Mouse (Mus musculus) heart, adult 8-10 months (tissue): ENCODE measurements around the gene Zfp600. TPM values are rescaled to one million over a fixed set of nuclear protein-coding genes. Genes with fewer than 3 reads are reported as not detected.
"Not testable (repeated sequence)": the region's sequence is repeated elsewhere in the genome, so short reads cannot be mapped to it uniquely, and the experiment has no call there.

Experiments used
- DNase-seq: peaks from one replicate; pipeline ENCODE4 v3.0.0; 2022; ENCODE audit warnings: low spot score
- total RNA-seq, 4 experiments: library from RNA; stranded (reverse); gene quantifications; 2 replicates each; pipeline ENCODE4 v1.2.4; 2022

Gene Zfp600
- total RNA-seq = under 1 TPM in 3 of 4 experiments, not detected in 1; 0.38 to 0.90 (median 0.72) TPM

- not testable (repeated sequence) for DNase-seq
Measured at GRCm38 (mm10) chr4:146156524-146156923, at the start of gene Zfp600. Gene Zfp600, plus strand, starts transcription at chr4:146156824.

- not testable (repeated sequence) for DNase-seq
Measured at GRCm38 (mm10) chr4:146162893-146163292, 6.3 kb downstream of the Zfp600 start.

DNA sequence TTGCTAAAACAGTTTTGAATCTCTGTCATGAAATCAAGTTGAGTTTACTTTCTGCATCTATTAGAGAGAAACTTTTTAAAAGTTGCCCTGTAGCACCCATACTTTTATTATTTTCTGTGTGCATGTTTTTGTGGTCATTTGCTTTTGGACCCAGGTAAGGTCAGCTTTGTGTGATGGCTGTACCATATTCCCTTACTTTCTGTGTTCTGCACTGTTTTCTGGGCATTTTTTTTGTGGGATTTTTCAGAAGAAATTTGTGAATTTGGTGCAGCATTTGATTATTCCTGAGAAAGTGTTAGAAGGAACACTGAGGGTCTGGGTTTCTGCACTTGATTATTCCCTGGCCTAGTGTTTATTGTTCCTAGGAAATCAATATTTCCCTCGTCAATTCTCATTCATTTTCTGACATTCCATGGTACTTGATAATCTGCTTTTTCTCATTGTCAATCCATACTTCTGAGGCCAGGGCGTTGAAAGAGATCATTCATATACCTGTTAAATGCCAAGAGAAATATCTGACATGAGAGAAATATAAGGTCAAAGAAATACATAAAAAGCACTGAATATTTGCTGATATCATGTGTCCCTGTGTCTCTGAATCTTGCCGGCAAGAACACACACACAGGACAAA lies 10.7 kb downstream of the Zfp600 start:
- not testable (repeated sequence) for DNase-seq

DNA sequence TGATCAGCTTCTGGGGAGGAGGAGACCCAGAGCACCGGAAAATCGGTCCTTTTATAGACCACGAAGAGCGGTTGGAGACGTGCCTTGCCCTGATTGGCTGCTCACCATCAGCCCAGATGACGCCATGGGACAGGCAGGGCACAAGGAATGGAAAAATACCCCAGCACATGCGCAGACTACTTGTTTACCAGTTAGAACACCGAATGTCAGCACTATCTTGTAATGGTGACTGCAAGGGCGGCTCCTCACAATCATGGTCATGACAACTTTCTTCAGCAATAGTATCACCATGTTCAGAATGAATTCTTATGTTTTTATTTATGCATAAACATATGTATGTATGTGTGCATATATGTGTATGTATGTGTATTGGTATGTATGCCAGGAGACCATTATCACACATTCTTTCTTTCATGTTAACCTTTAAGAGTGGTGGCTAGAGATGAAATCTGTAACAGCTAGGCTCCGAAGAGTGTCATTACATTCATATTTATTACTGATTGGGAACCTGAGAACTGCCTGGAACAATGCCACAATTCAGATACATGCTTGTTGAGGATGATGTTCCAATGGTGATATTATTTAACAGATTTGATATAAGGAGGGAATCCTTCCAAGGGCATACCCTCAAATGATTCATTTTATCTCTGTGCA lies 11.4 kb downstream of the Zfp600 start:
- DNase-seq = not testable (repeated sequence)

GRCm38 (mm10) chr4:146168730-146169215 lies 12.1 kb downstream of the Zfp600 start:
- DNase-seq = not testable (repeated sequence)

GRCm38 (mm10) chr4:146173378-146174226 lies 17.0 kb downstream of the Zfp600 start:
- not testable (repeated sequence) for DNase-seq

GRCm38 (mm10) chr4:146204357-146204756 lies 47.7 kb downstream of the Zfp600 start:
- not testable (repeated sequence) for DNase-seq

GRCm38 (mm10) chr4:146239252-146240244 lies 82.9 kb downstream of the Zfp600 start:
- not testable (repeated sequence) for DNase-seq

DNA sequence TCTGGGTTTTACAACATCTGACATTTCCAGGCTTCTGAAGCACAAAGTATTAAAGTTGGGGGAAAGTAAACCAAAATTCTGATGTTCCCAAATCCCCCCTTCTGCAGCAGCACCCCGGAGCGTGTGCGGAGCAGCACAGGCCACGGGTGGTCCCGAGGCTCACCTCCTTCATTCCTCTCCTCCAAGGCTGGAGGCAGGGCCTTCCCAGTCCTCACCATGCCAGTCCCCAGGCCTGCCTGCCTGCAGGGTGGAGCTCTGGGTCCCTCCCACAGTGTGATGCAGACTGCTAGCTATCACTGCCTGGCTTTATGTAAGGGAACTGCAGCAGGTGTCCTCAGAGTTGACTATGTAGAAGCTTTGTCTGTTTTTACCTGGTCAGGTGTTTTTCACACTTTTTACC lies 85.5 kb downstream of the Zfp600 start:
- not testable (repeated sequence) for DNase-seq

Other genes starting within 250 kb of the Zfp600 start
- gene Zfp987, start 59.5 kb upstream of the Zfp600 start, total RNA-seq = not detected